Mouse (Mus musculus) lung, embryonic 16.5 days (tissue): ENCODE measurements around the gene Kctd17. TPM values are rescaled to one million over a fixed set of nuclear protein-coding genes. Genes with fewer than 3 reads are reported as not detected.

Source experiments
- ATAC-seq: fragments of 200-750 bp; cut with Nextera tagmentation; 2 replicates; pipeline ENCODE4 v1.8.0; 2017; ENCODE audit warnings: low read depth, mild to moderate bottlenecking, moderate library complexity
- H3K27ac ChIP-seq: fragments of 300-500 bp; sonication (generic); 2 replicates; pipeline ENCODE4 v1.5.1; 2014; ENCODE audit warnings: mild to moderate bottlenecking, control low read depth, low read length
- H3K27me3 ChIP-seq: fragments of 300-500 bp; sonication (generic); 2 replicates; pipeline ENCODE4 v1.6.1; 2014; ENCODE audit warnings: low read depth, low read length, mixed read lengths; ENCODE audit not compliant: control insufficient read depth, insufficient read depth
- H3K36me3 ChIP-seq: fragments of 300-500 bp; sonication (generic); 2 replicates; pipeline ENCODE4 v1.6.1; 2014; ENCODE audit warnings: low read length; ENCODE audit not compliant: control insufficient read depth, insufficient read depth
- H3K4me1 ChIP-seq: fragments of 300-500 bp; sonication (generic); replicated peaks from 2 replicates; pipeline ENCODE4 v1.6.1; 2014; ENCODE audit warnings: low read length, mixed read lengths; ENCODE audit not compliant: control insufficient read depth, insufficient read depth
- H3K4me2 ChIP-seq: fragments of 300-500 bp; sonication (generic); 2 replicates; pipeline ENCODE4 v1.6.1; 2014; ENCODE audit warnings: low read depth, low read length, control low read depth
- H3K4me3 ChIP-seq: fragments of 300-500 bp; sonication (generic); 2 replicates; pipeline ENCODE4 v1.5.1; 2014; ENCODE audit warnings: mild to moderate bottlenecking, low read length, control low read depth
- H3K9ac ChIP-seq: fragments of 300-500 bp; sonication (generic); 2 replicates; pipeline ENCODE4 v1.6.1; 2014; ENCODE audit warnings: low read length, control low read depth
- H3K9me3 ChIP-seq: fragments of 300-500 bp; sonication (generic); 2 replicates; pipeline ENCODE4 v1.6.1; 2016; ENCODE audit warnings: low read length; ENCODE audit not compliant: control insufficient read depth
- WGBS: fragments of 180-500 bp; shearing (Covaris S2); extraction: QIAGEN DNeasy Blood & Tissue Kit; methylation state at CpG from one replicate; pipeline ENCODE4 v1.1.7; 2014; 5-methylcytosine and 5-hydroxymethylcytosine counted together
- polyA plus RNA-seq: library from polyadenylated mRNA; unstranded; fragments of >200 nt; fragmentation: Nextera tagmentation; extraction: Ambion mirVana; gene quantifications from 2 replicates; pipeline ENCODE4 v1.2.1, GENCODE M21; 2015

Kctd17 gene
- polyA plus RNA-seq, 1 experiment from 2014 or later, result 37.0 TPM

GRCm38 (mm10) chr15:78450419-78450768 is 22.0 kb downstream of the Kctd17 start:
- Histone ChIP-seq H3K36me3 (no peaks in the 10 kb centered on the region), H3K9me3 (no peaks in the 10 kb centered on the region), H3K27me3 (no peaks in the 10 kb centered on the region), H3K4me1 (peaks cover 4% of the 10 kb centered on the region; the same call in 1 of the 2 replicates), H3K4me2 (no peak overlapping the region), H3K4me3 (no peak overlapping the region), H3K9ac (no peak overlapping the region), H3K27ac (no peak overlapping the region)
- no peak for ATAC-seq
- 82% methylated on average over 6 of the region's 6 CpGs for WGBS

- no peak overlapping the region for H3K4me3 ChIP-seq
- no peaks in the 10 kb centered on the region for H3K27me3 ChIP-seq
- no peaks in the 10 kb centered on the region for H3K9me3 ChIP-seq
- ATAC-seq, result no peak
- no peak overlapping the region for H3K9ac ChIP-seq
- no peak overlapping the region for H3K27ac ChIP-seq
- no peak overlapping the region for H3K4me2 ChIP-seq
- no peaks in the 10 kb centered on the region for H3K36me3 ChIP-seq
- 61% methylated on average over 2 of the region's 2 CpGs for WGBS
- peaks cover 4% of the 10 kb centered on the region; the same call in 1 of the 2 replicates for H3K4me1 ChIP-seq
Observed at GRCm38 (mm10) chr15:78451201-78451600, 22.8 kb downstream of the Kctd17 start.

GRCm38 (mm10) chr15:78452929-78453328 is 24.6 kb downstream of the Kctd17 start:
- no peak for ATAC-seq
- Histone ChIP-seq H3K9ac (no peak overlapping the region), H3K9me3 (no peaks in the 10 kb centered on the region), H3K27ac (no peak overlapping the region), H3K4me2 (no peak overlapping the region), H3K27me3 (no peaks in the 10 kb centered on the region), H3K4me3 (no peak overlapping the region), H3K4me1 (peaks cover 2% of the 10 kb centered on the region; the same call in 1 of the 2 replicates), H3K36me3 (no peaks in the 10 kb centered on the region)
- WGBS, result 62% methylated on average over 3 of the region's 3 CpGs

- H3K9me3 ChIP-seq, result no peaks in the 10 kb centered on the region
Observed at GRCm38 (mm10) chr15:78455168-78455567, 26.8 kb downstream of the Kctd17 start.

GRCm38 (mm10) chr15:78456051-78456450 is 27.7 kb downstream of the Kctd17 start:
- Histone ChIP-seq H3K9me3 (no peaks in the 10 kb centered on the region), H3K36me3 (no peaks in the 10 kb centered on the region), H3K4me1 (no peaks in the 10 kb centered on the region), H3K4me3 (no peak overlapping the region), H3K27ac (no peak overlapping the region), H3K4me2 (no peak overlapping the region), H3K27me3 (no peaks in the 10 kb centered on the region), H3K9ac (no peak overlapping the region)
- ATAC-seq, result no peak
- WGBS, result 37% methylated on average over 7 of the region's 7 CpGs

More at GRCm38 (mm10) chr15:78455168-78455567, 26.8 kb downstream of the Kctd17 start:
- H3K27ac ChIP-seq, result no peak overlapping the region
- 43% methylated on average over 4 of the region's 4 CpGs for WGBS
- no peaks in the 10 kb centered on the region for H3K4me1 ChIP-seq
- H3K4me3 ChIP-seq, result no peak overlapping the region
- no peaks in the 10 kb centered on the region for H3K27me3 ChIP-seq
- no peaks in the 10 kb centered on the region for H3K36me3 ChIP-seq
- H3K4me2 ChIP-seq, result no peak overlapping the region
- no peak for ATAC-seq
- H3K9ac ChIP-seq, result no peak overlapping the region

GRCm38 (mm10) chr15:78457193-78457592 is 28.8 kb downstream of the Kctd17 start:
- no peak overlapping the region for H3K4me3 ChIP-seq
- no peaks in the 10 kb centered on the region for H3K9me3 ChIP-seq
- WGBS, result 66% methylated on average over 10 of the region's 10 CpGs
- no peaks in the 10 kb centered on the region for H3K36me3 ChIP-seq
- H3K4me2 ChIP-seq, result no peak overlapping the region
- H3K4me1 ChIP-seq, result no peaks in the 10 kb centered on the region
- H3K27me3 ChIP-seq, result no peaks in the 10 kb centered on the region
- H3K27ac ChIP-seq, result no peak overlapping the region
- no peak for ATAC-seq
- H3K9ac ChIP-seq, result no peak overlapping the region

- H3K9me3 ChIP-seq, result no peaks in the 10 kb centered on the region
- H3K27me3 ChIP-seq, result no peaks in the 10 kb centered on the region
- no peak overlapping the region for H3K9ac ChIP-seq
- H3K4me1 ChIP-seq, result no peaks in the 10 kb centered on the region
- WGBS, result 30% methylated on average over 2 of the region's 2 CpGs
- no peak for ATAC-seq
- no peaks in the 10 kb centered on the region for H3K36me3 ChIP-seq
- no peak overlapping the region for H3K4me2 ChIP-seq
- H3K27ac ChIP-seq, result no peak overlapping the region
- no peak overlapping the region for H3K4me3 ChIP-seq
Observed at GRCm38 (mm10) chr15:78462981-78463380, 34.6 kb downstream of the Kctd17 start.

- H3K27ac ChIP-seq, result no peak overlapping the region
- H3K36me3 ChIP-seq, result no peaks in the 10 kb centered on the region
- H3K9me3 ChIP-seq, result no peaks in the 10 kb centered on the region
- no peak for ATAC-seq
- no peaks in the 10 kb centered on the region for H3K4me1 ChIP-seq
- H3K27me3 ChIP-seq, result no peaks in the 10 kb centered on the region
- no peak overlapping the region for H3K4me2 ChIP-seq
- H3K9ac ChIP-seq, result no peak overlapping the region
- 26% methylated on average over 6 of the region's 6 CpGs for WGBS
- no peak overlapping the region for H3K4me3 ChIP-seq
Observed at GRCm38 (mm10) chr15:78466809-78467208, 38.4 kb downstream of the Kctd17 start.

- no peaks in the 10 kb centered on the region for H3K36me3 ChIP-seq
- no peaks in the 10 kb centered on the region for H3K27me3 ChIP-seq
- 86% methylated on average over 7 of the region's 7 CpGs for WGBS
- H3K4me2 ChIP-seq, result no peak overlapping the region
- H3K4me1 ChIP-seq, result no peaks in the 10 kb centered on the region
- no peak overlapping the region for H3K9ac ChIP-seq
- no peaks in the 10 kb centered on the region for H3K9me3 ChIP-seq
- H3K4me3 ChIP-seq, result no peak overlapping the region
- ATAC-seq, result no peak
- H3K27ac ChIP-seq, result no peak overlapping the region
Observed at GRCm38 (mm10) chr15:78467570-78467969, 39.2 kb downstream of the Kctd17 start.

GRCm38 (mm10) chr15:78468379-78468937 is 40.1 kb downstream of the Kctd17 start, which contains the start of gene Tmprss6:
TSS of gene Tmprss6 (minus strand) at chr15:78468634.
- ATAC-seq, result no peak
- H3K9ac ChIP-seq, result no peak within 1 kb of the TSS

More at GRCm38 (mm10) chr15:78468379-78468937, 40.1 kb downstream of the Kctd17 start, which contains the start of gene Tmprss6:
- H3K4me2 ChIP-seq, result no peak within 1 kb of the TSS
- no peaks in the 10 kb centered on the region for H3K27me3 ChIP-seq
- H3K36me3 ChIP-seq, result no peaks in the 10 kb centered on the region
- H3K27ac ChIP-seq, result no peak within 1 kb of the TSS
- WGBS, result 72% methylated on average over 7 of the region's 7 CpGs
- no peak within 1 kb of the TSS for H3K4me3 ChIP-seq
- no peaks in the 10 kb centered on the region for H3K9me3 ChIP-seq
- H3K4me1 ChIP-seq, result no peaks in the 10 kb centered on the region
